Mouse (Mus musculus): ENCODE measurements around the gene Dlg2.

The Dlg2 gene

GRCm38 (mm10) chr7:91716696-91717095, 1240.2 kb downstream of the Dlg2 start:
- in situ Hi-C loops (cut with MseI, MboI) = no loop called here

- in situ Hi-C loops (cut with MseI, MboI) = no loop called here
These were observed 1243.8 kb downstream of the Dlg2 start for GRCm38 (mm10) chr7:91720318-91720717.

GRCm38 (mm10) chr7:91724397-91724796, 1247.9 kb downstream of the Dlg2 start:
- in situ Hi-C loops (cut with MseI, MboI) = no loop called here

GRCm38 (mm10) chr7:91740748-91741147, 1264.3 kb downstream of the Dlg2 start:
- in situ Hi-C loops (cut with MseI, MboI) = no loop called here

DNA sequence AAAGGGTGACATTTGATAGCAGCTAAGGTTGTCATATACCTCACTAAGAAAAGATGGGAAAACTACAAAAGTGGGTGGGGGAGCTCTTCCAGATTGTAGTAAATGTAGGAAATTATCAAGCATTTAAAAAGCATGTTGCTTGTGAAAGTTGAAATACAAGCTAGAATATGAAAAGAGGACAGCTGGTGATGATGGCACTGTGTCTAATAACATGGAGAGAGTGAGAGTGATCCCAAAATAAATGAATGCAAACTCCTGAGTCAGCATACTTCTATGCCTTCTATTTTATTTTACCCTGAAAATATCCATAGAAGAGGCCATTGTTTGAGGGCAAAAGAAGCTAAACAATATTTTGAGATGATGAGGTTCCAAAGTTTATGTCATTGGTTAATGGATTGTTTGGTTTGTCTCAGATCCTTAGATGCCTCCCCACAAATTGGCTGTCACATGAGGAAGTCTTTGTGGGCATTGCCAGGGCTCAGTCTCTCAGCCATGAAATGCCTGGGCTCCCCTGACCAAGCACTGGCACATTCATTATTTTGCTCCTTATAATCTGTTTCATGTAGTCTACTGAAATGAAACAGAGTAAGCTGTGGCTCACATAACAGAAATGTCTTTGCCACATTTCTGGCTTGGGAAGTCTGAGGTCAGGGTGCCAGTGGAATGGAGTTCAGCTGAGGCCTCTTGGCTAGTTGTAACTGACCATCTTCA, 1276.8 kb downstream of the Dlg2 start:
- in situ Hi-C loops (cut with MseI, MboI) = no loop called here

- in situ Hi-C loops (cut with MseI, MboI) = no loop called here
These were observed 1291.2 kb downstream of the Dlg2 start for GRCm38 (mm10) chr7:91767648-91768047.

DNA sequence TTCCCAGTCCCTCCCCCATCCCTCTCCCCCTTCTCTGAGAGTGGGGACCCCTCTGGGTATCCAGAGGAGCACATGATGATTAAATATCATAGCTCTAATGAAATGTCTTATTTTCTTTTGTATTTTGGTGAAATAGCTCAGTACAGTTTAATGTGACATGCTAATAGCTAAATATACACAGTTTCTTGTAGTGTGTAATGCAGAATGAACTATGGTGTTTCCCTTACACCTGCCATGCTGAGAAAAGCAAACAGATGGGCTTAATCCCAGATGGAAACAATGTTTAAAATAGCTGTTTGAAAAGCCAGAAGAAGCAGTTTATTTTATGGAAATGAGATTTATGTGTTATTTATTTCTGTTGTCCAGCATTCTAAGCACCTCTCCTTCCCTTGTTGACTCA, 1302.2 kb downstream of the Dlg2 start:
- in situ Hi-C loops (cut with MseI, MboI) = no loop called here

DNA sequence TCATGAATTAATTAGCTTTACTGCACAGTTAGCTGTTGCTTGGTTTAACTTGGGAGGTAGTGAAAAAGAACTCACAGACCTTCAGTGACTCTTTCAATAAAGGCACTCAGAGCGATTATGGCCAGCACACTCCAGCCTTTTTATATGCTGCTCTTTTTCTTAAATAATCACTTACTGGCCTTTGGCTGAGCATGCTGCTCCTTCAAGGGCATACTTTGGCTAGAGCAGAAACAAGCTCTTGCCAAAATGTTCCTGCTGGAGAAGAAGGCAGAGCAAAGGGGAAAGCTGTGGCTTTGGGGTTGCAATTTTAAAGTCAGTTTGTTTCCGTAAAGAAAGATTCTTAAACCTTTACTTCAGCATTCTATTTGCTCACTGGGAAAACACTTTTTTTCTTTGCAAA, 1308.1 kb downstream of the Dlg2 start:
- in situ Hi-C loops (cut with MseI, MboI) = no loop called here

DNA sequence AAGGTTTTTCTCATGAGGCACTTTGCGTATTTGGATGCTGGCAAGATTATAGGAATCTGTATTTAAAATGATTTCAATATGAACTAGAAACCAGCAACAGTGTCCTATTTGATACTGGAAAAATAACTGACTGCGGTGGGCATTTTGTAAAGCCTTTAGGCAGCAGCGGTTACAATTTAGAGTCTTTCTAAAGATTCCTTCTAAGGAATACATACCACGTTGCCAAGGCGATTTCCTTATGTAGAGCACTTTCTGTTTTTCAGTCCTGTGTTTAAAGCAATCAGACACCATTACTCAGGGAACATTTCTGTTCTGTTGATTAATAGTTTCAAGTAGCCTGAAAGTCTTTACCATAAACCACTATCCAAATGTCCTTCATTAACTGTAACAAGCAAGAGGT, 1309.0 kb downstream of the Dlg2 start:
- in situ Hi-C loops (cut with MseI, MboI) = no loop called here

- in situ Hi-C loops (cut with MseI, MboI) = no loop called here
These were observed 1309.4 kb downstream of the Dlg2 start for GRCm38 (mm10) chr7:91785871-91786270.

DNA sequence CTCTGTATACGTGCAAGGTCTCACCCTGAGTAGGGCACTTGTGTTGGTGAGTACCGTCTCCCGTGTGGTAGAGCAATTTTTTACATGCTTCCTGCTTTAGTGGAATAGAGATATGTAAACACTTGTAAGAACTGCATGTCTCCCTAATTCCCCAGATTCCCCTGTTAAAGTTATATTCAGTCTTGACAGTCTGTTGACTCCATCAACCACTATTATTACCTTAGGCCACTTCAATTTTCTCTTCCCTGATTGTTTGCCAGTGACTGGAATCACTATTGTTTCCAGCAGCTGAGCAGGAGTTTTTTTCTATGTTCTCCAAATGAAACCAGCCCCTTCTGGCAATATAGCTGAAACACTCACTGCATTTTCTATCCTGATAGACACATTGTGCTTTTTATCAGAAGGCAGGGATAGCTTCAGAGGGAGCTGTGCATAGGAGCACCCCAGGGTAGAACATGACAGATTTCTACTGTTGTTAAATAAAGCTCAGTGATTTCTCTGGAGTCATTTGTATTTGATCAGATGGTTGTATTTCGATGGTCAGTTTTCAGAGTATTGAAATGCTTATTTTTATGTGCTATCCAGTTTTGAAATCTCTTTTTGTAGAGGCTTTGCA, 1314.6 kb downstream of the Dlg2 start:
- in situ Hi-C loops (cut with MseI, MboI) = no loop called here

- in situ Hi-C loops (cut with MseI, MboI) = no loop called here
These were observed 1330.2 kb downstream of the Dlg2 start for GRCm38 (mm10) chr7:91806632-91807031.

DNA sequence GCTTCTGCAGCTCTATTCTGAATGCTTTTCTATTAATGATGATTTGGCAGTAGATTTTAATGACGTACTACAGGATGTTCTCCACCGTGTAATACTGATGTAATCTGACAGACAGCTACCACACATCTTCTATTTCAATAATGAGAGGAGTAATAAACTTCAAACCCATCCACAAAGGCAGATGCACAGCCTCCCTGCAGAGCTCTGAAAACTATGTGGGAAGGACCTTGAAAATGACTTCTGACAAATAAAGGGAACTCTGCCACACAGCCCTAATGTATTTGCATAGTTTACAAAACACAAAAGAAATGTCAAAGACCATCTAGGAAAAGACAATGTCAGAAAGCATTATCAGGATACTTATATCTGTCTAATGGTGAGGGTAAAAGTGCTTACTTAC, 1334.3 kb downstream of the Dlg2 start:
- in situ Hi-C loops (cut with MseI, MboI) = no loop called here

DNA sequence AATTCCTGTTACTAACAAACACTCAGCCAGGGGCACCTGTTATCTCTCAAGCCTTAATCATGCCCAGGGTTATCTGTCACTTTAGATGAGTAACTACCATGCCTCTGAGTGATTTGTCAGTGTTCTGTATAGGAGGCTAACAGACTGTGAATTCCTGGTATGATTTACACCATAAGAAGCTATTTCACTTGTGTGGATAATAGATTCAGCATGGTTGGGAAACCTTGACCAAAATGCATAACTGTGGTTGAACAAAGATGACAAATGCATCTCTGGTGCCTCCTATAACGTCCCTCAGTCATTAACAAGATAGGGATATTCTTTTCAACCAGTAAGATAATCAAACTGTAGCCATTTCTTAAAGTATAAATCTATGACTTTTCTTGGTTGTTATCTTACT, 1341.5 kb downstream of the Dlg2 start:
- in situ Hi-C loops (cut with MseI, MboI) = no loop called here

- in situ Hi-C loops (cut with MseI, MboI) = no loop called here
These were observed 1355.7 kb downstream of the Dlg2 start for GRCm38 (mm10) chr7:91832207-91832606.

- in situ Hi-C loops (cut with MseI, MboI) = no loop called here
These were observed 1369.3 kb downstream of the Dlg2 start for GRCm38 (mm10) chr7:91845723-91846122.

GRCm38 (mm10) chr7:91849364-91849763, 1372.9 kb downstream of the Dlg2 start:
- in situ Hi-C loops (cut with MseI, MboI) = no loop called here

GRCm38 (mm10) chr7:91853653-91854052, 1377.2 kb downstream of the Dlg2 start:
- in situ Hi-C loops (cut with MseI, MboI) = no loop called here

DNA sequence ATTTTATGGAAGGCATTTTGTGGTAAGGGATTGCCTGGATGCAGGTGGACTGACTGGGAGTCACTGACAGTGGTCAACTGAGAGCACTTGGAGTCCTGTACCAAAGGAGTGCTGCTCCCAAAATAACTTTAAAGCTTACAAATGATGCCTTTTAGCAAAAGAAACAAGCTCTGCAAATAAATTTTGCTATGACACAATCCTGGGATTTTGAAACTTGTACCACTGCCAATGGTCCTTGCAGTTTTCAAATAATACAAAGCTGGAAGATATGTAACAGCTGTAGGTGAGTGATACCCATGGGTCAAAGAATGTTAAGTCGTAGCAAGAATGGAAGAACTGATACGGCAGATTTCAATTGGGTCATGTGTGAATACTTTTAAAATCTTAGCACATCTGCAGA, 1380.5 kb downstream of the Dlg2 start:
- in situ Hi-C loops (cut with MseI, MboI) = no loop called here

DNA sequence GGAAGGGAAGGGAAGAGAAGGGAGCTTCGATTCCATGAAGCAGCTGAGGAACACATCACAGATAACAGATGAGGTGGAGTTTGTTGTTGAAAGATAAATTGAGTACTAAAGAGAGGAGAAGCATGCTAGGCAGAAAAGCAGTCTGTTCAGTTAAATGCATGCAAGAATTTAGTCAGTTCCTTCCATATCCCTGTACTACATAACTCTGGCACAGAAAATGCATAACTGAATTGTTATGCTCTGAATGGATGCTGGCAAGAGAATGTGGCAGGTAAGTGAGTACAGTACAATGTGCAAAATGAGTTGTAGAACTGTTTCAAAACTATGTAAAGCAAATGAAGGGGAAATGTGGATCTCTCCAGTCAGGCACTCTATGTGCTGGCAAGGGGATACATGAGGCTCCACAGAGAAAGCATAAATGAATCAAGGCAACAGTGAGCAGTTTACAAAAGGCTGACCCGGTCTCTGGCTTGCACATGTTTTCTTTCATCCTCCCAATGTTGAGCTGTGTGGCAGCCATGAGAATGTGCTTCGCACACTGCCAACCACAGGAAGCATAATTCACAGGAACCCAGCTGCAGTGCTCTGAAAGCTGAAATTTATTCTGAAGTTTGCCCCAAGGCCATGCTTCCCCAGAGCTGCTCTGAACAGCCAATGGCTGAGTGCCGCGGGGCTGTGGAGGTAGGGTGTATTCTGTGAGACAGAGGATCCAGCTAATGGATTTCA, 1386.5 kb downstream of the Dlg2 start:
- in situ Hi-C loops (cut with MseI, MboI) = no loop called here

- in situ Hi-C loops (cut with MseI, MboI) = no loop called here
These were observed 1392.4 kb downstream of the Dlg2 start for GRCm38 (mm10) chr7:91868919-91869318.

DNA sequence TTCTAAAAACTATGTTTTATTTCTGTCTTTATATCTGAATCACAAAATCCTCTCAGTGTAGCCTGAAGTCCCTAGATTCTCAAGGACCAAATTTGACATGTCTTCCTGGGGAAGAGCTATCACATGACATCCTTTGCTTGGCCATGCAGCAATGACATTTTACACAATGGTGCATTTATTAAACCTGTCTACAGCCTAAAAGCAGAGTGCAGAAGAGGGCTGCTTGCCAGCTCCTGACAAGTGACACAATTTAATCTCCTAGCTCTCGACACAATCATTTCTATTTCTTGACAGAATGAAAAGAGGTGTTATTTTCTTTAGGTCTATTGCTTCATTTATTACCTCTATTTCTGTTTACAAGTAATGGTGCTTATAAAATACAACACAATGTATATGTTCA, 1400.4 kb downstream of the Dlg2 start:
- in situ Hi-C loops (cut with MseI, MboI) = no loop called here

GRCm38 (mm10) chr7:91877804-91878203, 1401.3 kb downstream of the Dlg2 start:
- in situ Hi-C loops (cut with MseI, MboI) = no loop called here
